Comparison of ENCODE assay signal across 8 mouse cellular contexts in the genomic region with DNA sequence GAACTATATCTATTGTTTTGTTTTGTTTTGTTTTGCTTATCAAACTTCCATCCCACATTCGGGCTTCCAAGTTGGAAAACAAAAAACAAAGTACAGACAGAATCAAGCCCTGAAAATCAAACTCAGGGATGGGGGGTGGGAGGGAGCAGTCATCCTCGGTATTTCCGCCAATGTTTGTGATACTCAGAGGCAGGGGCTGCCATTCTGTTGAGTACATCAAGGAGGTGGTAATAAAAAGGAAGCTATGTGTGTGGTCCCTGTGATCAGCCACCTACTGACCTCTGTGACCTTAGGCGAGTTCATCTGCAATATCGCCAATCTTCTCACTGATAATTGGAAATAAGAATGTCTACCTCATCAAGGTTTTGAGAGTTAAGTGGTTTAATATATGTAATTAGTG. TPM values are rescaled to one million over a fixed set of nuclear protein-coding genes. Genes with fewer than 3 reads are reported as not detected.
A peak's percentile ranks its signal among the peaks of the same experiment; 100 is the strongest.
DNase-seq lines count a peak whose midpoint lies in the region; ATAC-seq and TF ChIP-seq lines count a peak whose summit lies in the region.
"Had no signal": no experiment of that assay in that cellular context is flagged by ENCODE, and none has a peak within 500 bp of the region (broad histone marks: within the 10 kb centered on the region; RNA-seq: fewer than 3 reads in every experiment).

No protein-coding gene starts in this region.

- no peaks in the 10 kb centered on the region; the same call in 1 of the 2 replicates for H3K4me1 ChIP-seq in testis, adult 2 months (ENCODE audit: control insufficient read depth, insufficient read depth, low read length)
- H3K4me1 ChIP-seq in embryonic fibroblast, embryonic 13.5 days (ENCODE audit: control insufficient read depth, insufficient read depth, low read length): peaks cover 6% of the 10 kb centered on the region
- H3K4me1 ChIP-seq in limb, embryonic 13.5 days: peaks cover 39% of the 10 kb centered on the region
- no peaks in the 10 kb centered on the region for H3K4me1 ChIP-seq in stomach, embryonic 14.5 days (ENCODE audit: control insufficient read depth, insufficient read depth, low read length)

- TF ChIP-seq CTCF in testis, adult 2 months (IDR thresholded peaks at IDR 0.05; ENCODE audit: control insufficient read depth, insufficient read depth, insufficient replicate concordance, low read depth, low read length): no peak
- no peak for TF ChIP-seq CTCF in embryonic fibroblast, embryonic 13.5 days (IDR thresholded peaks at IDR 0.05; ENCODE audit: borderline replicate concordance, insufficient read depth, low read length)

- no peaks in the 10 kb centered on the region for H3K27me3 ChIP-seq in testis, adult 2 months (ENCODE audit: control insufficient read depth, insufficient read depth, low read length)
- H3K27me3 ChIP-seq in limb, embryonic 13.5 days: no peaks in the 10 kb centered on the region
- H3K27me3 ChIP-seq in stomach, embryonic 14.5 days (ENCODE audit: control insufficient read depth, insufficient read depth, low read length): no peaks in the 10 kb centered on the region

- H3K4me2 ChIP-seq in limb, embryonic 13.5 days (replicated peaks): peak overlapping the region; percentile 69
- H3K4me2 ChIP-seq in stomach, embryonic 14.5 days (replicated peaks; ENCODE audit: low read depth, low read length): peak overlapping the region; percentile 40

- ATAC-seq in limb, embryonic 13.5 days (ENCODE audit: low FRiP score, low read depth): no peak
- no peak for ATAC-seq in stomach, embryonic 14.5 days (ENCODE audit: insufficient number of reproducible peaks, insufficient read depth, low FRiP score, low read depth)

- intact Hi-C loops in left cerebral cortex, postnatal 10 days (cut with DNase I): no loop called here

- peak overlapping the region; percentile 58 for H3K4me3 ChIP-seq in testis, adult 2 months (ENCODE audit: control insufficient read depth, low read depth, low read length)
- peak overlapping the region; percentile 60 for H3K4me3 ChIP-seq in embryonic fibroblast, embryonic 13.5 days (ENCODE audit: insufficient read depth, low read length)
- H3K4me3 ChIP-seq in limb, embryonic 13.5 days: peak overlapping the region; percentile 78
- peak overlapping the region; percentile 77 for H3K4me3 ChIP-seq in stomach, embryonic 14.5 days (ENCODE audit: low read depth, low read length)

- H3K9ac ChIP-seq in limb, embryonic 13.5 days: no peak overlapping the region
- H3K9ac ChIP-seq in stomach, embryonic 14.5 days (replicated peaks; ENCODE audit: low read depth, low read length): no peak overlapping the region

- TF ChIP-seq POLR2A in testis, adult 2 months (IDR thresholded peaks at IDR 0.05; ENCODE audit: control insufficient read depth, low read depth, low read length): no peak
- no peak for TF ChIP-seq POLR2A in embryonic fibroblast, embryonic 13.5 days (IDR thresholded peaks at IDR 0.05; ENCODE audit: low read depth, low read length)

- DNase-seq in testis, postnatal 14 days (ENCODE audit: low spot score): no peak
- DNase-seq in left cerebral cortex, postnatal 10 days (ENCODE audit: extremely low spot score in 1 of 2, low spot score in 2 of 2): no peak
- DNase-seq in lung, postnatal 10 days: no peak

- 20% methylated on average over 5 of the region's 5 CpGs for WGBS in limb, embryonic 13.5 days
- WGBS in stomach, embryonic 14.5 days: 20% methylated on average over 5 of the region's 5 CpGs

- no peaks in the 10 kb centered on the region for H3K36me3 ChIP-seq in testis, adult 2 months (ENCODE audit: control insufficient read depth, insufficient read depth, low read length)
- H3K36me3 ChIP-seq in limb, embryonic 13.5 days: 0 out of 2 replicates have a peak, but pooled peaks cover 5% of the 10 kb centered on the region
- H3K36me3 ChIP-seq in stomach, embryonic 14.5 days (ENCODE audit: control insufficient read depth, insufficient read depth, low read length): no peaks in the 10 kb centered on the region

- H3K9me3 ChIP-seq in limb, embryonic 13.5 days: no peaks in the 10 kb centered on the region
- no peaks in the 10 kb centered on the region; the same call in 1 of the 2 replicates for H3K9me3 ChIP-seq in stomach, embryonic 14.5 days (ENCODE audit: control insufficient read depth, low read depth, low read length)

- no peak overlapping the region for H3K27ac ChIP-seq in testis, adult 2 months (ENCODE audit: control insufficient read depth, insufficient read depth, low read depth, low read length)
- H3K27ac ChIP-seq in embryonic fibroblast, embryonic 13.5 days (ENCODE audit: insufficient read depth, low read length): no peak overlapping the region
- no peak overlapping the region for H3K27ac ChIP-seq in limb, embryonic 13.5 days
- H3K27ac ChIP-seq in stomach, embryonic 14.5 days (ENCODE audit: low read length): no peak overlapping the region

RNA-seq across cellular contexts. Expression of a gene that starts 0.3 kb away (rescaled TPM):
- polyA plus RNA-seq in testis, adult 2 months (2012; rRNA removed): 225 and 271 TPM in 2 replicates
- 25.7 and 37.9 TPM in 2 replicates for polyA plus RNA-seq in embryonic fibroblast, embryonic 13.5 days (2011; ENCODE audit: insufficient read length, low read depth, missing spikeins)
- 38.6 and 40.4 TPM in 2 replicates for polyA plus RNA-seq in limb, embryonic 13.5 days (2015; fragmentation: Nextera tagmentation; extraction: Ambion mirVana)
- 22.2 and 24.7 TPM in 2 replicates for polyA plus RNA-seq in stomach, embryonic 14.5 days (2014; fragmentation: Nextera tagmentation; extraction: Ambion mirVana)
- 10 to 100 TPM; 39.6 to 43.4 TPM for total RNA-seq in left cerebral cortex, postnatal 10 days (2021)

RNA-seq across cellular contexts. Expression of a gene that starts 21.5 kb away (rescaled TPM):
- not detected in 2 replicates for polyA plus RNA-seq in testis, adult 2 months (2012; rRNA removed)
- not detected in 2 replicates for polyA plus RNA-seq in embryonic fibroblast, embryonic 13.5 days (2011; ENCODE audit: insufficient read length, low read depth, missing spikeins)
- not detected in 2 replicates for polyA plus RNA-seq in limb, embryonic 13.5 days (2015; fragmentation: Nextera tagmentation; extraction: Ambion mirVana)
- not detected in 2 replicates for polyA plus RNA-seq in stomach, embryonic 14.5 days (2014; fragmentation: Nextera tagmentation; extraction: Ambion mirVana)
- not detected for total RNA-seq in left cerebral cortex, postnatal 10 days (2021)
- polyA plus RNA-seq: gonadal fat pad, adult 2 months had no signal

RNA-seq across cellular contexts. Expression of a gene that starts 35.2 kb away (rescaled TPM):
- 1.3 and 1.4 TPM in 2 replicates for polyA plus RNA-seq in testis, adult 2 months (2012; rRNA removed)
- polyA plus RNA-seq in embryonic fibroblast, embryonic 13.5 days (2011; ENCODE audit: insufficient read length, low read depth, missing spikeins): not detected in 2 replicates
- 0.82 and 1.0 TPM in 2 replicates for polyA plus RNA-seq in limb, embryonic 13.5 days (2015; fragmentation: Nextera tagmentation; extraction: Ambion mirVana)
- polyA plus RNA-seq in stomach, embryonic 14.5 days (2014; fragmentation: Nextera tagmentation; extraction: Ambion mirVana): not detected in 2 replicates
- total RNA-seq in left cerebral cortex, postnatal 10 days (2021): under 1 TPM; 0.28 TPM

RNA-seq across cellular contexts. Expression of a gene that starts 54.2 kb away (rescaled TPM):
- 0.06 and 0.09 TPM in 2 replicates for polyA plus RNA-seq in testis, adult 2 months (2012; rRNA removed)
- not detected in 2 replicates for polyA plus RNA-seq in embryonic fibroblast, embryonic 13.5 days (2011; ENCODE audit: insufficient read length, low read depth, missing spikeins)
- polyA plus RNA-seq in limb, embryonic 13.5 days (2015; fragmentation: Nextera tagmentation; extraction: Ambion mirVana): 0.09 and 0.20 TPM in 2 replicates
- 0.20 and 0.34 TPM in 2 replicates for polyA plus RNA-seq in stomach, embryonic 14.5 days (2014; fragmentation: Nextera tagmentation; extraction: Ambion mirVana)
- total RNA-seq in left cerebral cortex, postnatal 10 days (2021): under 1 TPM; 0.58 to 0.71 TPM
